Mouse (Mus musculus) bone marrow, adult 2 months (tissue): ENCODE results near the gene Panx1. TPM values are rescaled to one million over a fixed set of nuclear protein-coding genes. Genes with fewer than 3 reads are reported as not detected.

Experiments used
- H3K27ac ChIP-seq: fragments of 200-500 bp; 2 replicates; pipeline ENCODE4 v1.5.1; 2012; ENCODE audit warnings: low read depth, mild to moderate bottlenecking, control low read depth, inconsistent platforms, low read length; ENCODE audit not compliant: control insufficient read depth, poor library complexity, insufficient read depth
- H3K4me1 ChIP-seq: fragments of 200-500 bp; 2 replicates; pipeline ENCODE4 v1.6.1; 2011; ENCODE audit warnings: low read length; ENCODE audit not compliant: control insufficient read depth, insufficient read depth
- H3K4me3 ChIP-seq: fragments of 200-500 bp; replicated peaks from 2 replicates; pipeline ENCODE3; 2011; ENCODE audit warnings: mild to moderate bottlenecking, low read depth, low read length, control low read depth; ENCODE audit not compliant: control insufficient read depth
- CTCF ChIP-seq: fragments of 200-500 bp; IDR thresholded peaks from 2 replicates; pipeline ENCODE4 v1.5.1; 2011; ENCODE audit warnings: low read length, control low read depth; ENCODE audit not compliant: control insufficient read depth, insufficient read depth
- POLR2A ChIP-seq: fragments of 200-500 bp; IDR thresholded peaks from 2 replicates; pipeline ENCODE4 v1.6.1; 2011; ENCODE audit warnings: low read depth, mild to moderate bottlenecking, control low read depth, low read length, borderline replicate concordance; ENCODE audit not compliant: control insufficient read depth
- WGBS: fragments of 180-500 bp; shearing (Covaris S2); methylation state at CpG from one replicate; pipeline ENCODE4 v1.1.7; 2018; 5-methylcytosine and 5-hydroxymethylcytosine counted together
- polyA plus RNA-seq: library from polyadenylated mRNA; stranded (reverse); fragments of >200 nt; gene quantifications from 2 replicates; pipeline ENCODE4 v1.2.4, GENCODE M21; 2011; ENCODE audit warnings: low replicate concordance; ENCODE audit not compliant: missing spikeins, insufficient read depth, insufficient read length

Panx1 gene
- polyA plus RNA-seq, 1 experiment = 11.4 TPM

DNA sequence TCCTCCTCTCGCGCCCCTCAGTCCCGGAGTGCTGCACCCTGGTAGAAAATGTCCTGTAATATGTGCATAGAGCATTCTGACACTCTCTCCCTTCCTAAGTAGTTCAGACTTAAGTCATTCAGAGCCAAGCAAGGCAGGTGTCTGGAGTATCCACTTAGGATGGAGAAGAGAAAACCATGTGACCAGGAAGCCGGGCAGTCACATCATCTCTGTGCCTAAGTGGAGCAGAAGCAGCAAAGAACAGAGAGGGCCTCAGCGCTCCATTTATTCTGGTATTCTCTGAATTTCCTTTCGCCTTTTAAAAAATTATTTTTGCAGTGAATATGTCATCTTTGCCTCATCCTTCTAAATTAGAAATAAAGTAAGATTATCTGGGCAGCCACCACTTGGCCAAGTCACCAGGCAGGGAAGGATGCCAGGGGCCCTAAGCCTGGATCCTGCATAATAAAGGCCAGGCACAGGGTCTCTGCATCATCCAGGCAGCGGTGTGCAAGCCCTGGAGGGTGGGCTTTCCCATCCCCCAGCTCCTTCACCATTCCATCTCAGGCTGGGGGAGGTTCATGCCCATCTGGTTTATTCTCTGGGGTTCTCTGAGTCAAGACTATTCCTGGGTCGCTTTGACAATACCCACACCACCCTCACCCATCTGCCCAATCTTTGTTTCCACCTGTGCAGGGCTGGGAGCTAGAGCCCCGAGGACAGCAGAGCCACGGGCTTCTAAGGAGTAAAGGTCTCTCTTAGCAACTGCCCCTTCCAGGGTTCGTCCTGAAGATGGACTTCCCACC, 47.8 kb downstream of the Panx1 start:
- TF ChIP-seq POLR2A (no peak), CTCF (no peak)
- Histone ChIP-seq H3K27ac (no peak overlapping the region), H3K4me1 (no peaks in the 10 kb centered on the region), H3K4me3 (no peak overlapping the region)
- 80% methylated on average over 11 of the region's 11 CpGs for WGBS

DNA sequence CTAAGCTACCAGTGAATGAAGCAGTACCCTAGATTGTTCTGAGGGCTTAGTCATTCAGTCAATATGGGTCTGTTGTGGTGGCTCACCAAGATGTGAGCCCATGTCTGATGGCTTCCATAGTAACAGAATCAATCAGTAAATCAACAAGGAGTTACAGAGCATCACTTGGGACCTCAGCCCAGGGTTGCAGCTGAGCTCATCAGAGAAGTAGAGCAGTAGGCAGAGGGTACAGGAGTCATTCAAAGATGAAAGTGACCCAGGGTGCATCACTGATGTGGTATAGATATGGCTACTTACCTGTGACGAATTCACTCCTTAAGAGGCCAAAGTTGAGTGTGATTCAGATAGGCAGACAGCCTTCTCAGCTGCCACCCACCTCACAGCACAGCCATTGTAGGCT, 49.8 kb downstream of the Panx1 start:
- no peak overlapping the region for H3K4me3 ChIP-seq
- H3K27ac ChIP-seq = no peak overlapping the region
- WGBS = 58% methylated on average over 1 of the region's 1 CpGs
- no peaks in the 10 kb centered on the region for H3K4me1 ChIP-seq
- TF ChIP-seq POLR2A (no peak), CTCF (no peak)

DNA sequence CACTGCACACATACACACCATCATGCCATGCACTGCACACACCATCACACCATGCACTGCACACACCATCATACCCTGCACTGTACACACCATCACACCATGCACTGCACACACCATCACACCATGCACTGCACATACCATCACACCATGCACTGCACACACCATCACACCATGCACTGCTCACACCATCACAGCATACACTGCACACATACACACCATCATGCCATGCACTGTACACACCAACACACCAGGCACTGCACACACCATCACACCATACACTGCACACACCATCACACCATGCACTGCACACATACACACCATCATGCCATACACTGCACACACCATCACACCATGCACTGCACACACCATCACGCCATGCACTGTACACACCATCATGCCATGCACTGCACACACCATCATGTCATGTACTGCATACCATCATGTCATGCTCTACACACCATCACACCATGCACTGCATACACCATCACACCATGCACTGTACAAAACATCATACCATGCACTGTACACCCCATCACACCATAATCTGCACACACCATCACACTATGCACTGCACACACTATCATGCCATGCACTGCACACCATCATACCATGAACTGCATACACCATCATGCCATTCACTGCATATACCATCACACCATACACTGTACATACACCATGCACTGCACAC, 56.5 kb downstream of the Panx1 start:
- WGBS = 72% methylated on average over 1 of the region's 1 CpGs
- H3K27ac ChIP-seq = no peak overlapping the region
- TF ChIP-seq POLR2A (no peak), CTCF (no peak)
- no peak overlapping the region for H3K4me3 ChIP-seq
- H3K4me1 ChIP-seq = no peaks in the 10 kb centered on the region

DNA sequence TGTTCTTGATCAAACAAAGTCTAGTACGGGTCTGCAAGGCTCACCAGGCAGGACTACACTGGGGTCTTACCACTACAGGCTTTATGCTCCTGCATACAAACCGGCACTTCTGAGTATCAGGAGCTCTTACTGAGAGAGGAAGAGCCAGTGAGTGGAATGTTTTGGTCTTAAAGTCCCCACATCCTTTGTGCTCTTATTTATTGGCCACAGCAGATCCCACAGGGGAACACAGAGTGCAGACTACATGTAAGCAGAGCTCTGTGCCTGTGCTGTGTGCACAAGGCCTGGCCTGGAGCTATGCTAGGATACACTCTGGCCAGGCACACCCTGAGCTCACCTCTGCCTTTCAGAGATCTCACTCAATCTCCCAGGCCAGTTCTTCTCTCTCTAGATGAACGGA, 62.1 kb downstream of the Panx1 start:
- Histone ChIP-seq H3K4me3 (no peak overlapping the region), H3K27ac (no peak overlapping the region), H3K4me1 (no peaks in the 10 kb centered on the region)
- TF ChIP-seq POLR2A (no peak), CTCF (no peak)
- 59% methylated on average over 3 of the region's 3 CpGs for WGBS

DNA sequence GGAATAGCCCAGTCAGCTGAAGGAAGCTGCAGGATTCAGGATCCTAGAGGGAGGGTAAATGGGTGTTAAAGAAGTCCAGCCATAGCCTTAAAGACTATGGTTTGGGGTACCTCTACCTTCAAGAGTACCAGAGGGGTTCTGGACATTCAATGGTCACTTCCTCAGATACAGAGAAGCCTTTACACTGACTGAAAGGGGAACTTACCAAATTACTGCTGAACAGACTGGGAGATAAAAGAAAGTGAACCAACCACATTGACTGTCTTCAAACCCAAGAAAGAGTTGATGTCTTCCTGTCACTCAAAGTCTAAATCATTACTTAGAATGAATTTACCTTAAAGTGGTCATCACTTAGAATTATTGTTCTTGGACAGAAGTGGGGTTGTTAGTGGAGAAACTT, 62.6 kb downstream of the Panx1 start:
- H3K27ac ChIP-seq = no peak overlapping the region
- no peak overlapping the region for H3K4me3 ChIP-seq
- no peak for TF ChIP-seq CTCF
- no peak for TF ChIP-seq POLR2A
- no peaks in the 10 kb centered on the region for H3K4me1 ChIP-seq

GRCm38 (mm10) chr9:14981539-14982155, 63.6 kb downstream of the Panx1 start:
- no peak overlapping the region for H3K4me3 ChIP-seq
- H3K27ac ChIP-seq = no peak overlapping the region
- no peak for TF ChIP-seq CTCF
- TF ChIP-seq POLR2A = no peak
- no peaks in the 10 kb centered on the region for H3K4me1 ChIP-seq
- 87% methylated on average over 4 of the region's 4 CpGs for WGBS

GRCm38 (mm10) chr9:14974251-14975232, 70.7 kb downstream of the Panx1 start:
- no peaks in the 10 kb centered on the region for H3K4me1 ChIP-seq
- 0 out of 2 replicates have a peak overlapping the region, but pooled peaks have one; percentile 39 for H3K27ac ChIP-seq
- no peak overlapping the region for H3K4me3 ChIP-seq
- TF ChIP-seq POLR2A (no peak), CTCF (no peak)
- 62% methylated on average over 6 of the region's 6 CpGs for WGBS

GRCm38 (mm10) chr9:14973762-14974161, 71.5 kb downstream of the Panx1 start:
- 0 out of 2 replicates have a peak overlapping the region, but pooled peaks have one; percentile 39 for H3K27ac ChIP-seq

More at GRCm38 (mm10) chr9:14973762-14974161, 71.5 kb downstream of the Panx1 start:
- TF ChIP-seq CTCF (no peak), POLR2A (no peak)
- Histone ChIP-seq H3K4me1 (no peaks in the 10 kb centered on the region), H3K4me3 (no peak overlapping the region)
- 55% methylated on average over 7 of the region's 7 CpGs for WGBS
